Mouse (Mus musculus) limb, embryonic 13.5 days (tissue): ENCODE data around the gene Invs. TPM values are rescaled to one million over a fixed set of nuclear protein-coding genes. Genes with fewer than 3 reads are reported as not detected.
A peak's percentile ranks its signal among the peaks of the same experiment; 100 is the strongest.

Experiments used
- ATAC-seq: fragments of 200-750 bp; cut with Nextera tagmentation; 2 replicates; pipeline ENCODE4 v1.8.0; 2017; ENCODE audit warnings: low read depth, moderate number of reproducible peaks, moderate TSS enrichment; ENCODE audit not compliant: low FRiP score
- H3K27ac ChIP-seq: fragments of 300-500 bp; sonication (generic); 2 replicates; pipeline ENCODE4 v1.5.1; 2015; ENCODE audit warnings: inconsistent platforms, mild to moderate bottlenecking, moderate library complexity
- H3K27me3 ChIP-seq: fragments of 300-500 bp; sonication (generic); 2 replicates; pipeline ENCODE4 v1.6.1; 2015; ENCODE audit warnings: mild to moderate bottlenecking, inconsistent platforms
- H3K36me3 ChIP-seq: fragments of 300-500 bp; sonication (generic); 2 replicates; pipeline ENCODE4 v1.6.1; 2015; ENCODE audit warnings: inconsistent platforms, mild to moderate bottlenecking, moderate library complexity
- H3K4me1 ChIP-seq: fragments of 300-500 bp; sonication (generic); 2 replicates; pipeline ENCODE4 v1.6.1; 2015; ENCODE audit warnings: inconsistent platforms
- H3K4me2 ChIP-seq: fragments of 300-500 bp; sonication (generic); replicated peaks from 2 replicates; pipeline ENCODE4 v1.6.1; 2015; ENCODE audit warnings: inconsistent platforms, mild to moderate bottlenecking, moderate library complexity
- H3K4me3 ChIP-seq: fragments of 300-500 bp; sonication (generic); 2 replicates; pipeline ENCODE4 v1.5.1; 2015; ENCODE audit warnings: moderate library complexity, mild to moderate bottlenecking, inconsistent platforms
- H3K9ac ChIP-seq: fragments of 300-500 bp; sonication (generic); 2 replicates; pipeline ENCODE4 v1.6.1; 2015; ENCODE audit warnings: mild to moderate bottlenecking, inconsistent platforms
- H3K9me3 ChIP-seq: fragments of 300-500 bp; sonication (generic); 2 replicates; pipeline ENCODE4 v1.6.1; 2016; ENCODE audit warnings: inconsistent platforms
- WGBS: fragments of 180-500 bp; shearing (Covaris S2); methylation state at CpG from one replicate; pipeline ENCODE4 v1.1.7; 2015; 5-methylcytosine and 5-hydroxymethylcytosine counted together
- polyA plus RNA-seq: library from polyadenylated mRNA; unstranded; fragments of >200 nt; fragmentation: Nextera tagmentation; extraction: Ambion mirVana; gene quantifications from 2 replicates; pipeline ENCODE4 v1.2.1, GENCODE M21; 2015

Invs gene
- 12.7 and 14.4 TPM in 2 replicates for polyA plus RNA-seq

GRCm38 (mm10) chr4:48279498-48280134, at the start of gene Invs, which contains the start of gene Erp44:
TSS of gene Invs (plus strand) at chr4:48279760.
TSS of gene Erp44 (minus strand) at chr4:48279558.
- H3K27me3 ChIP-seq, result no peaks in the 10 kb centered on the region
- peak within 1 kb of the TSS; percentile 95 for H3K9ac ChIP-seq
- peak within 1 kb of the TSS; percentile 88 for H3K4me2 ChIP-seq
- ATAC-seq, result peak; percentile 100
- H3K4me1 ChIP-seq, result peaks cover 11% of the 10 kb centered on the region
- H3K36me3 ChIP-seq, result peaks cover 4% of the 10 kb centered on the region; the same call in 1 of the 2 replicates
- no peaks in the 10 kb centered on the region for H3K9me3 ChIP-seq
- under 1% methylated on average over 41 of the region's 41 CpGs for WGBS
- H3K27ac ChIP-seq, result peak within 1 kb of the TSS; percentile 78
- peak within 1 kb of the TSS; percentile 98 for H3K4me3 ChIP-seq

DNA sequence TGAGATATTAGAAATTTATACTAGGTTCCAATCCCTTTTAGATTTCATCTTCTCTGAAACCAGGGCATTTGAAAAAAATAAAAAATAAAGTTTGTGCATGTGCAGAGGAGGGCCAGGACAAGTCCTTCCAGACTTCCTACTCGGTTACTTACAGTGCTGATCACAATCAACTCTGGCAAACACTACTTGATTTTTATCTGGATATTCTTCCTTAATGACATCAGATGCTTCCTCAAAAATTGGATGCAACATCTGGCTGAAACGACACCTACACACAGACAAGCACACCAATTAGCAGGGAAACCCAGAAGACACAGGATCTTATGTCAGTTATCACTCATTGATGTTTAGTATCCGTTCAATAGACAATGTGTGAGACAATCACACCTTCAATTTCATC, 42.8 kb upstream of the Invs start:
- ATAC-seq, result no peak
- no peaks in the 10 kb centered on the region for H3K9me3 ChIP-seq
- WGBS, result 87% methylated on average over 3 of the region's 3 CpGs
- H3K36me3 ChIP-seq, result peaks cover 7% of the 10 kb centered on the region
- no peaks in the 10 kb centered on the region for H3K27me3 ChIP-seq
- H3K4me2 ChIP-seq, result no peak overlapping the region
- no peak overlapping the region for H3K9ac ChIP-seq
- H3K27ac ChIP-seq, result no peak overlapping the region
- H3K4me3 ChIP-seq, result no peak overlapping the region
- no peaks in the 10 kb centered on the region for H3K4me1 ChIP-seq

GRCm38 (mm10) chr4:48239046-48239445, 40.5 kb upstream of the Invs start:
- WGBS, result 93% methylated on average over 4 of the region's 4 CpGs
- Histone ChIP-seq H3K4me3 (no peak overlapping the region), H3K4me2 (no peak overlapping the region), H3K27ac (no peak overlapping the region), H3K9ac (no peak overlapping the region), H3K36me3 (peaks cover 5% of the 10 kb centered on the region), H3K9me3 (no peaks in the 10 kb centered on the region), H3K4me1 (no peaks in the 10 kb centered on the region), H3K27me3 (no peaks in the 10 kb centered on the region)
- ATAC-seq, result no peak

DNA sequence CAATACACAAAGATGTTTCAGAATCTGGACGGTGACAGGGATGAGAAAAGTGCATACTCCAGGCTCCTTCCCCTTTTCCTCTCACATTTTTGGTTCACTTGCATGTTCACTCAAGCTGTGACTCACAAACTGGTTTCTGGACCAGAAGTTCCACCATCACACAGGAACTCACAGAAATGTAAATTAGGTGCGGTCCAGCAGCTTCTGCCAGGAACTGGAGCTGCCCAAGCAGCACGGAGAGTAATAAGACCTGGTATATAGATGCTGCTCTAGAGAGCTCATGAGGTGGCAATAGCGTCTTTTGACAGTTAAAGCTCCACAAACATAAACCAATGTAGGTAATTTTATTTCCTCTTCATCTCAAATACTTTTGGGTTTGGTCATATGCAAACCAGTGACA, 37.1 kb upstream of the Invs start:
- no peaks in the 10 kb centered on the region for H3K36me3 ChIP-seq
- H3K9ac ChIP-seq, result no peak overlapping the region
- H3K27ac ChIP-seq, result no peak overlapping the region
- 89% methylated on average over 4 of the region's 4 CpGs for WGBS
- ATAC-seq, result no peak
- no peak overlapping the region for H3K4me2 ChIP-seq
- no peaks in the 10 kb centered on the region for H3K9me3 ChIP-seq
- H3K4me3 ChIP-seq, result no peak overlapping the region
- no peaks in the 10 kb centered on the region for H3K4me1 ChIP-seq
- H3K27me3 ChIP-seq, result no peaks in the 10 kb centered on the region

- no peak overlapping the region for H3K27ac ChIP-seq
- H3K4me3 ChIP-seq, result no peak overlapping the region
- 64% methylated on average over 1 of the region's 1 CpGs for WGBS
- no peak for ATAC-seq
- H3K9ac ChIP-seq, result no peak overlapping the region
- H3K4me1 ChIP-seq, result no peaks in the 10 kb centered on the region
- H3K4me2 ChIP-seq, result no peak overlapping the region
- H3K9me3 ChIP-seq, result no peaks in the 10 kb centered on the region
- H3K36me3 ChIP-seq, result no peaks in the 10 kb centered on the region
- no peaks in the 10 kb centered on the region for H3K27me3 ChIP-seq
These were observed 35.8 kb upstream of the Invs start for GRCm38 (mm10) chr4:48243737-48244136.

DNA sequence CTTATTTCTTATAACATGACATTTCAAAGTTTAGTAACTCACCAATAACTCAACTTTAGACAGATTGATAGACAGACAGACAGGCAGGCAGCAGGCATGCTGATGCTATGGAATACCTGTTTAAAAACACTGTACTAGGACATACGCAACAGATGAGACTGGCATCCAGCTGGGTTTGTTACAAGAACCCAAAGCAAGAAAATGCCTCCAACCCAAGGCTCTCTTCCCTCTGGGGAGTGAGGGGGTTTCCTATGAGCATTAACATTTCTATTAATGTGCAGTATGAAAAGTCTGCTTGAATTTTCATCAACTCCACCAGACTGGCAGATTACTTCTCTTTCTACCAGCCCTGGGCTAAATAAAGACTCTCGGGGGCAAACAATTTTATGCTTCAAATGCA, 35.3 kb upstream of the Invs start:
- no peak for ATAC-seq
- no peak overlapping the region for H3K27ac ChIP-seq
- H3K27me3 ChIP-seq, result no peaks in the 10 kb centered on the region
- no peaks in the 10 kb centered on the region for H3K36me3 ChIP-seq
- WGBS, result 75% methylated on average over 2 of the region's 2 CpGs
- no peaks in the 10 kb centered on the region for H3K9me3 ChIP-seq
- no peak overlapping the region for H3K4me3 ChIP-seq
- H3K4me1 ChIP-seq, result no peaks in the 10 kb centered on the region
- no peak overlapping the region for H3K9ac ChIP-seq
- no peak overlapping the region for H3K4me2 ChIP-seq

- 0 out of 2 replicates have a peak, but pooled peaks cover 4% of the 10 kb centered on the region for H3K4me1 ChIP-seq
- H3K9me3 ChIP-seq, result peaks cover 4% of the 10 kb centered on the region; the same call in 1 of the 2 replicates
- ATAC-seq, result no peak
- no peaks in the 10 kb centered on the region for H3K36me3 ChIP-seq
- no peak overlapping the region for H3K27ac ChIP-seq
- H3K4me2 ChIP-seq, result no peak overlapping the region
- H3K4me3 ChIP-seq, result no peak overlapping the region
- H3K27me3 ChIP-seq, result no peaks in the 10 kb centered on the region
- no peak overlapping the region for H3K9ac ChIP-seq
These were observed 26.3 kb upstream of the Invs start for GRCm38 (mm10) chr4:48253266-48253665.

DNA sequence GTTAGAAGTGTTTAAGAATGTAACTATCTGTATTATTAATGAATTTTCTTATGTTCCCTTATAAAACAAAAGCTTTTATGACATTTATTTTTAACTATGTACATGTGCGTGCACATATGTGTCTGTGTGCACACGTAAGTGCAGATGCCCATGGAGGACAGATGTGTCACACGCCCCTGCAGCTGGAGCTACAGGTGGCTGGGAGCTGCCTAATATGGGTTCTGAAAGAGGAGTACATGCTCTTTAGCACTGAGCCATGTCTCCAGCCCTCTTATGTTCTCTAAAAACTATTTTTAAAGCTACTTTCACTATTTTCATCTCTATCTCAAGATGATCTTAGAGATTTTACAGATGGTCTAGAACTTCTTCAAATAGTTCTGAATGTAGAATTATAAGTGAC, 21.5 kb upstream of the Invs start:
- Histone ChIP-seq H3K36me3 (no peaks in the 10 kb centered on the region), H3K4me1 (0 out of 2 replicates have a peak, but pooled peaks cover 4% of the 10 kb centered on the region), H3K9ac (no peak overlapping the region), H3K4me3 (no peak overlapping the region), H3K27ac (no peak overlapping the region), H3K9me3 (no peaks in the 10 kb centered on the region), H3K27me3 (no peaks in the 10 kb centered on the region), H3K4me2 (no peak overlapping the region)
- ATAC-seq, result no peak
- WGBS, result 78% methylated on average over 3 of the region's 3 CpGs

- Histone ChIP-seq H3K4me3 (no peak overlapping the region), H3K36me3 (no peaks in the 10 kb centered on the region), H3K9me3 (no peaks in the 10 kb centered on the region), H3K27ac (no peak overlapping the region), H3K9ac (no peak overlapping the region), H3K4me1 (no peaks in the 10 kb centered on the region), H3K27me3 (no peaks in the 10 kb centered on the region), H3K4me2 (no peak overlapping the region)
- no peak for ATAC-seq
- WGBS, result 89% methylated on average over 3 of the region's 3 CpGs
These were observed 11.9 kb upstream of the Invs start for GRCm38 (mm10) chr4:48267683-48268082.

DNA sequence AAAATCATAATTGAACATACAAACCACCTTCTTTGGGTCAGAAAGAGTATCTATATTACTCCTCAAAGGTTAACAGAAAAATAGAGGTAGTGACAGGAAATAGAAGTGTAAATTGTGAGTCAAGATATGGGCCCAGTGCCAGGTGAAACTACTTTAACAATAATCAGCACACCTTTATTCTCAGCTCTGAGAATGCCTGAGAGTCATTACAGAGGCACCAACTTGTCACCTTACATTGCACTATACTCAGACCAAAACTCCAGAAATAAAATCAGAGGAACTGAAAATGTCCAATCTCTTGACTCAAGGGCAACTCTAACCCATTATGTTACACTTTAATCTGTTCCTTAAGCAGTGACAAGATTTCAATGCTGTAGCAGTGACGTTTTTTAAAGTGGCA, 11.4 kb upstream of the Invs start:
- H3K4me1 ChIP-seq, result no peaks in the 10 kb centered on the region
- H3K27me3 ChIP-seq, result no peaks in the 10 kb centered on the region
- H3K36me3 ChIP-seq, result no peaks in the 10 kb centered on the region
- H3K27ac ChIP-seq, result no peak overlapping the region
- no peak overlapping the region for H3K4me3 ChIP-seq
- ATAC-seq, result no peak
- H3K9me3 ChIP-seq, result no peaks in the 10 kb centered on the region
- WGBS, result 84% methylated on average over 1 of the region's 1 CpGs
- H3K9ac ChIP-seq, result no peak overlapping the region
- H3K4me2 ChIP-seq, result no peak overlapping the region

GRCm38 (mm10) chr4:48270532-48270931, 9.0 kb upstream of the Invs start:
- Histone ChIP-seq H3K4me1 (no peaks in the 10 kb centered on the region), H3K9ac (no peak overlapping the region), H3K9me3 (no peaks in the 10 kb centered on the region; the same call in 1 of the 2 replicates), H3K36me3 (peaks cover 3% of the 10 kb centered on the region; the same call in 1 of the 2 replicates), H3K27me3 (no peaks in the 10 kb centered on the region), H3K4me3 (no peak overlapping the region), H3K27ac (no peak overlapping the region), H3K4me2 (no peak overlapping the region)
- no peak for ATAC-seq

GRCm38 (mm10) chr4:48271838-48272237, 7.7 kb upstream of the Invs start:
- 59% methylated on average over 5 of the region's 5 CpGs for WGBS
- Histone ChIP-seq H3K4me3 (no peak overlapping the region), H3K9ac (no peak overlapping the region), H3K4me1 (no peaks in the 10 kb centered on the region), H3K9me3 (no peaks in the 10 kb centered on the region; the same call in 1 of the 2 replicates), H3K36me3 (peaks cover 3% of the 10 kb centered on the region; the same call in 1 of the 2 replicates), H3K4me2 (no peak overlapping the region), H3K27ac (no peak overlapping the region), H3K27me3 (no peaks in the 10 kb centered on the region)
- ATAC-seq, result no peak
